Mouse (Mus musculus): ENCODE results near the gene Ppa1. TPM values are rescaled to one million over a fixed set of nuclear protein-coding genes. Genes with fewer than 3 reads are reported as not detected.
A peak's percentile ranks its signal among the peaks of the same experiment; 100 is the strongest.

Gene Ppa1
- total RNA-seq, 2 experiments from 2014 or later: 48.9 to 61.4 TPM

- TF ChIP-seq CTCF (IDR thresholded peaks at IDR 0.05): no peak
- Histone ChIP-seq H3K4me3 (peak within 1 kb of the TSS; percentile 90), H3K27ac (peak within 1 kb of the TSS; percentile 87)
- intact Hi-C loops (cut with DNase I): no loop called here
- peak; percentile 89 for DNase-seq
Measured at GRCm38 (mm10) chr10:61714771-61715461, 66.6 kb downstream of the Ppa1 start, which contains the start of gene Aifm2. Aifm2 (plus strand) TSS chr10:61715263.

GRCm38 (mm10) chr10:61715462-61715837, 67.1 kb downstream of the Ppa1 start:
- no peak for TF ChIP-seq CTCF (IDR thresholded peaks at IDR 0.05)
- intact Hi-C loops (cut with DNase I): no loop called here
- peak overlapping the region; percentile 87 for H3K27ac ChIP-seq
- DNase-seq: no peak
- peak overlapping the region; percentile 90 for H3K4me3 ChIP-seq

- Histone ChIP-seq H3K27ac (peak overlapping the region; percentile 87; the same call in 1 of the 2 replicates), H3K4me3 (peak overlapping the region; percentile 90)
- intact Hi-C loops (cut with DNase I): no loop called here
- DNase-seq: no peak
- no peak for TF ChIP-seq CTCF (IDR thresholded peaks at IDR 0.05)
Measured at GRCm38 (mm10) chr10:61715996-61716864, 67.9 kb downstream of the Ppa1 start.

GRCm38 (mm10) chr10:61717406-61718296, 69.3 kb downstream of the Ppa1 start:
- no peak overlapping the region for H3K4me3 ChIP-seq
- intact Hi-C loops (cut with DNase I): loop anchor here (2.0 kb wide), 1 partner anchor 17 kb away; no protein-coding TSS in a partner anchor
- no peak for DNase-seq
- no peak for TF ChIP-seq CTCF (IDR thresholded peaks at IDR 0.05)
- no peak overlapping the region for H3K27ac ChIP-seq

GRCm38 (mm10) chr10:61720331-61720730, 72.0 kb downstream of the Ppa1 start:
- Histone ChIP-seq H3K27ac (no peak overlapping the region), H3K4me3 (no peak overlapping the region)
- intact Hi-C loops (cut with DNase I): no loop called here
- no peak for TF ChIP-seq CTCF (IDR thresholded peaks at IDR 0.05)
- DNase-seq: no peak

- H3K4me3 ChIP-seq: no peak overlapping the region
- intact Hi-C loops (cut with DNase I): no loop called here
- no peak for TF ChIP-seq CTCF (IDR thresholded peaks at IDR 0.05)
- no peak for DNase-seq
- no peak overlapping the region for H3K27ac ChIP-seq
Measured at GRCm38 (mm10) chr10:61722215-61722614, 73.9 kb downstream of the Ppa1 start.

GRCm38 (mm10) chr10:61723271-61723670, 74.9 kb downstream of the Ppa1 start:
- DNase-seq: no peak
- no peak overlapping the region for H3K4me3 ChIP-seq
- intact Hi-C loops (cut with DNase I): no loop called here
- no peak overlapping the region for H3K27ac ChIP-seq
- TF ChIP-seq CTCF (IDR thresholded peaks at IDR 0.05): no peak

Other genes starting within 250 kb of the Ppa1 start
- gene Nodal, start 230.6 kb upstream of the Ppa1 start, total RNA-seq (2021): under 1 TPM in 1 of 2 experiments, not detected in 1; 0.15 TPM
- 100 to 1,000 TPM; 117 to 161 TPM for gene Eif4ebp2, start 195.9 kb upstream of the Ppa1 start, total RNA-seq (2021)
- gene Lrrc20, start 172.8 kb upstream of the Ppa1 start, total RNA-seq (2021): 100 to 1,000 TPM; 133 to 164 TPM
- under 1 TPM in 1 of 2 experiments, not detected in 1; 0.06 TPM for gene Npffr1, start 53.1 kb upstream of the Ppa1 start, total RNA-seq (2021)
- gene Sar1a, start 31.7 kb downstream of the Ppa1 start, total RNA-seq (2021): 100 to 1,000 TPM; 129 to 145 TPM
- gene Tysnd1, start 47.0 kb downstream of the Ppa1 start, total RNA-seq (2021): 10 to 100 TPM; 12.3 to 14.4 TPM
- 10 to 100 TPM; 13.9 to 19.7 TPM for gene Aifm2, start 66.7 kb downstream of the Ppa1 start, total RNA-seq (2021)
- gene H2afy2, start 135.6 kb downstream of the Ppa1 start, total RNA-seq (2021): 1 to 10 TPM in 1 of 2 experiments, under 1 TPM in 1; 0.36 to 1.1 TPM